Mouse (Mus musculus) limb, embryonic 15.5 days (tissue): Measurements from ENCODE around the gene Gm20388. TPM values are rescaled to one million over a fixed set of nuclear protein-coding genes. Genes with fewer than 3 reads are reported as not detected.

Experiments used
- ATAC-seq: fragments of 200-750 bp; cut with Nextera tagmentation; 2 replicates; pipeline ENCODE4 v1.8.0; 2017; ENCODE audit warnings: low read depth, moderate TSS enrichment; ENCODE audit not compliant: insufficient number of reproducible peaks, low FRiP score, low TSS enrichment
- H3K27ac ChIP-seq: fragments of 300-500 bp; sonication (generic); 2 replicates; pipeline ENCODE4 v1.5.1; 2015; ENCODE audit warnings: moderate library complexity, mild to moderate bottlenecking, inconsistent platforms
- H3K27me3 ChIP-seq: fragments of 300-500 bp; sonication (generic); 2 replicates; pipeline ENCODE4 v1.6.1; 2015; ENCODE audit warnings: inconsistent platforms
- H3K36me3 ChIP-seq: fragments of 300-500 bp; sonication (generic); 2 replicates; pipeline ENCODE4 v1.6.1; 2015; ENCODE audit warnings: inconsistent platforms
- H3K4me1 ChIP-seq: fragments of 300-500 bp; sonication (generic); 2 replicates; pipeline ENCODE4 v1.6.1; 2015; ENCODE audit warnings: inconsistent platforms
- H3K4me2 ChIP-seq: fragments of 300-500 bp; sonication (generic); 2 replicates; pipeline ENCODE4 v1.6.1; 2015; ENCODE audit warnings: mild to moderate bottlenecking, inconsistent platforms
- H3K4me3 ChIP-seq: fragments of 300-500 bp; sonication (generic); 2 replicates; pipeline ENCODE4 v1.5.1; 2015; ENCODE audit warnings: mild to moderate bottlenecking, inconsistent platforms
- H3K9ac ChIP-seq: fragments of 300-500 bp; sonication (generic); 2 replicates; pipeline ENCODE4 v1.6.1; 2015; ENCODE audit warnings: inconsistent platforms
- H3K9me3 ChIP-seq: fragments of 300-500 bp; sonication (generic); 2 replicates; pipeline ENCODE4 v1.6.1; 2016; ENCODE audit warnings: inconsistent platforms
- WGBS: fragments of 180-500 bp; shearing (Covaris S2); methylation state at CpG from one replicate; pipeline ENCODE4 v1.1.7; 2015; 5-methylcytosine and 5-hydroxymethylcytosine counted together
- polyA plus RNA-seq: library from polyadenylated mRNA; unstranded; fragments of >200 nt; fragmentation: Nextera tagmentation; extraction: Ambion mirVana; gene quantifications from 2 replicates; pipeline ENCODE4 v1.2.1, GENCODE M21; 2015

The Gm20388 gene
- polyA plus RNA-seq, 1 experiment from 2014 or later = 4.9 TPM

DNA sequence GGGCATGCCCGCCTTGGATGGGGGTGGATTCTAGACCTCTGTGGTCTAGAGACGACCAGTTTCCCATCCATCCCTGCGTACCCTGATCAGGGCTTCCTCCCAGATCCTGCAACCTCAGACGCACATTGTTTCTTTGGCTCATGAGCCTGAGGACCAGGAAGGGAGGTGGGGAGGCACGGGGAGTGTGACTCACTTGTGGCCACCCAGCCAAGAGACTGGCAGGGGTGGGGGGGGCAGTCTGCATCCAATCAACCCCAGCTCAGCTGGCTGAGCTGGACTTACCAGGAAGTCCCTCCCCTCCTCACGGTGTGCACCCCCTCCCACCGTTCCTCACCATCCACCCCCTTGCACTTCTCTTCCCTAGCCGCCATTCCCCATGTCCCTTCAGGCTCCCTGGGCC is 1758.6 kb downstream of the Gm20388 start:
- Histone ChIP-seq H3K4me3 (no peak overlapping the region), H3K27me3 (no peaks in the 10 kb centered on the region), H3K9ac (no peak overlapping the region), H3K4me1 (peaks cover 25% of the 10 kb centered on the region), H3K36me3 (no peaks in the 10 kb centered on the region), H3K9me3 (no peaks in the 10 kb centered on the region), H3K27ac (peak overlapping the region; percentile 22; the same call in 1 of the 2 replicates), H3K4me2 (no peak overlapping the region)
- ATAC-seq = no peak; the same call in 1 of the 2 replicates
- 13% methylated on average over 8 of the region's 8 CpGs for WGBS

DNA sequence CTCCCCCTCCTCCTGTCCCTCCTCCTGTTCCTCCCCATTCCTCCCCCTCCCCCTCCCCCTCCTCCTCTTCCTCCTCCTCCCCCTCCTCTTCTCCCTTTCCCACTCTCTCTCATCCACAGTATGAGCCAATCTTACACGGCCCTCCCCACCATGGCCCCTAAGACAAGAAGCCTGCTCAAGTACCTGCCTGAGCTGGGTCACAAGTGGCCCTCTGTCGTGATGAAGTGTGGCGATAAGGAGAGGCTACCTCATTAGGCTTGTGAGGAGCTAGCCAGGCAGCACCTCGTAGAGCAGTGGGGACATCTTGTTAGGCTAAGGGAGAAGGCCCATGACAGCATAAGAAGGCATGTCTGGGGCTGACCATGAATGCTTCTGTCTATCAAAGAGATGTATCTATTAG is 1762.5 kb downstream of the Gm20388 start:
- no peaks in the 10 kb centered on the region for H3K9me3 ChIP-seq
- no peaks in the 10 kb centered on the region for H3K27me3 ChIP-seq
- H3K4me2 ChIP-seq = no peak overlapping the region
- peaks cover 18% of the 10 kb centered on the region for H3K4me1 ChIP-seq
- H3K36me3 ChIP-seq = no peaks in the 10 kb centered on the region
- WGBS = 67% methylated on average over 4 of the region's 4 CpGs
- no peak overlapping the region for H3K9ac ChIP-seq
- no peak overlapping the region for H3K4me3 ChIP-seq
- H3K27ac ChIP-seq = no peak overlapping the region
- ATAC-seq = no peak

DNA sequence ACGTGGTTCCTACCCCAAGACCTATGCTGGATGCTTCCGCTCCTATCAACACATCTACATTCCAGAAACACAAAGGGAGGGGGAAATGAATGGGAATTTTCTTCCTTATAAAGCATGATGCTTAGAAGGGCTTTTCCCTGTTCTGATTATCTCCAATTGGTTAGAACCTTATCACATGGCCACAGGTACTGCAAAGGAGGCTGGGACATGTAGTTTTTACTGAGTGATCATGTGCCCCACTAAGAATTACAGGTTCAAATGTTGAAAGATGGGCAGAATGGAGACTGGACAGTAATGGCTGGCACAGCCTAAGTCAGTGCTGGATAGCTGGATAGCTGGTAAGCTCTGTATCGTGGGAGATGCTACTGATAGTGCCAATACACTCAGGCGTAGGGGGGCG is 1763.3 kb downstream of the Gm20388 start:
- Histone ChIP-seq H3K27me3 (no peaks in the 10 kb centered on the region), H3K27ac (no peak overlapping the region), H3K4me3 (no peak overlapping the region), H3K4me2 (no peak overlapping the region), H3K9ac (no peak overlapping the region), H3K9me3 (no peaks in the 10 kb centered on the region), H3K36me3 (no peaks in the 10 kb centered on the region), H3K4me1 (peaks cover 10% of the 10 kb centered on the region)
- ATAC-seq = no peak
- WGBS = 78% methylated on average over 5 of the region's 5 CpGs

DNA sequence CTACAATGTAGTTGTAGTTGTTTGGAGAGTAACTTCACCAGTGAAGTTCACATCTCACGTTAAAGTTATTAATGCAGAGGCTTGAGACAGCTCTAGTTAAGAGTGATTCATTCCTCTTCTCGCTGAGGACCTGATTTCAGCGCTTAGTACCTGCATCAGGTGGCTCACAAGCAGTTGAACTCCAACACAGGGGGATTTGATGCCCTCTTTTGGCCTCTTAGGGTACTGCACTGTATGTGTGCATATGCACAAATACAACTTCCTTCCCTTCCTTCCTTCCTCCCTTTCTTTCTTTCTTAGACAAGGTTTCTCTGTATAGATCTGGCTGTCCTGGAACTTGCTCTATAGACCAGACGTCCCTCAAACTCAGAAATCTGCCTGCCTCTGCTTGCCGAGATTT is 1763.9 kb downstream of the Gm20388 start:
- Histone ChIP-seq H3K4me1 (peaks cover 4% of the 10 kb centered on the region; the same call in 1 of the 2 replicates), H3K27me3 (no peaks in the 10 kb centered on the region), H3K4me2 (no peak overlapping the region), H3K36me3 (no peaks in the 10 kb centered on the region), H3K27ac (no peak overlapping the region), H3K9ac (no peak overlapping the region), H3K4me3 (no peak overlapping the region), H3K9me3 (no peaks in the 10 kb centered on the region)
- ATAC-seq = no peak
- WGBS = 55% methylated on average over 5 of the region's 5 CpGs

DNA sequence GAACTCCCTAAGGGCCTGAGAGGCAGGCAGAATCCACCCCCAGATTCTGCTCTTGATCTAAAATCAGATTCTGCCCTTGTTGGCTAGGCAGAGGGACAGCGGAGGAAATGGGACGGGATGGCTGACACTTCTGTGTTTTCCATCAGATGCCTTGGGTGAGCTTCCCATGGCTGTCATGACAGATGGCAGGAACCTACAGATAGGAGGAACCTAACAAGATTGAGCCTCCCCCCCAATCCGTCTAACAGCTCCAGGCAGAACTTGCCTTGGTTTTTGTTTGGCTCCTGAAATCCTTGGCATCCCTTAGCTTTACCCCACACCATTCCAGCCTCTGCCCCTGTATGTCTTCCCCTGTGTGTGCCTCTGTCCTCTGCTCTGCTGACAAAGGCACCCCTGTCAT is 1764.5 kb downstream of the Gm20388 start:
- no peaks in the 10 kb centered on the region for H3K36me3 ChIP-seq
- no peaks in the 10 kb centered on the region for H3K27me3 ChIP-seq
- H3K4me1 ChIP-seq = peaks cover 4% of the 10 kb centered on the region; the same call in 1 of the 2 replicates
- H3K9me3 ChIP-seq = no peaks in the 10 kb centered on the region
- H3K4me2 ChIP-seq = no peak overlapping the region
- H3K4me3 ChIP-seq = no peak overlapping the region
- H3K9ac ChIP-seq = no peak overlapping the region
- H3K27ac ChIP-seq = no peak overlapping the region
- ATAC-seq = no peak
- WGBS = 72% methylated on average over 3 of the region's 3 CpGs

DNA sequence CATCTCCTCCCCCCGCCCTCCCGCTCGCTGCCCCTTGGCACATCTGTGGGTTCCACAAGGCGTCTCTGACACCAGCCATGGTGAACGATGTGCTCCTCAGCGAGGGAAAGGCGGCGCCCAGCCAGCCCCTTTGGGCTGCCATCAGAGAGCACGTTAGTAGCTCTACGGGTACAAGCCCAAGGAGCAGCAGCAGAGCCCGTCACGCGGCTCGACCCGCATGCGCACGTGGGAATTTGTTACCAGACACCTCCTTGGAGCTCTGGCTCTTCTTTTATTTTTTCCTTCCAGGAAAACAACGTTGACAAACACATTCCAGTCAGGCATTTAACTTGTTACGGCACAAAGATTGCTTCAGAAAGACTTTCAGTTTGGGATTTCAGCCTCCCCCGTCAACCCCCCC is 1765.1 kb downstream of the Gm20388 start:
- Histone ChIP-seq H3K4me1 (peaks cover 4% of the 10 kb centered on the region; the same call in 1 of the 2 replicates), H3K9ac (no peak overlapping the region), H3K4me2 (peak overlapping the region; percentile 17; the same call in 1 of the 2 replicates), H3K27me3 (no peaks in the 10 kb centered on the region), H3K9me3 (no peaks in the 10 kb centered on the region), H3K36me3 (no peaks in the 10 kb centered on the region), H3K27ac (no peak overlapping the region), H3K4me3 (no peak overlapping the region)
- WGBS = 43% methylated on average over 20 of the region's 20 CpGs
- ATAC-seq = no peak

DNA sequence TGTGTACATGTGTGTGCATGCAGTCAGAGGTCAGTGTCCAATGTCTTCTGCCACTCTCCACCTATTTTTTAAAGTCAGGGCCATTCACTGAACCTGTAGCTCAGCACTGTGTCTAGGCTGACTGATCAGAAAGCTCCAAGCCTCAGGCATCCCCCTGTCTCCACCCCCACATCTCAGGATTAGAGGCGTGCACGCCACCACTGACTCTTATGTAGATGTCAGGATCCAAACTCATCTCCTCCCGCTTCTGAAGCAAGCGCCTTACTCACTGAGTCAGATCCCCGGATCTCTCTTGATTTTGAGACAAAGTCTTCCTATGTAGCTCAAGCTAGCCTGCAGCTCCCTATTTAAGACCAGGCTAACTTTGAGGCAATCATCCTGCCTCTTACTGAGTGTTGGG is 1768.1 kb downstream of the Gm20388 start:
- H3K4me2 ChIP-seq = no peak overlapping the region
- H3K36me3 ChIP-seq = no peaks in the 10 kb centered on the region
- no peaks in the 10 kb centered on the region for H3K9me3 ChIP-seq
- ATAC-seq = no peak
- H3K27ac ChIP-seq = no peak overlapping the region
- no peak overlapping the region for H3K4me3 ChIP-seq
- H3K9ac ChIP-seq = no peak overlapping the region
- H3K4me1 ChIP-seq = peaks cover 4% of the 10 kb centered on the region; the same call in 1 of the 2 replicates
- WGBS = 68% methylated on average over 5 of the region's 5 CpGs
- no peaks in the 10 kb centered on the region; the same call in 1 of the 2 replicates for H3K27me3 ChIP-seq

DNA sequence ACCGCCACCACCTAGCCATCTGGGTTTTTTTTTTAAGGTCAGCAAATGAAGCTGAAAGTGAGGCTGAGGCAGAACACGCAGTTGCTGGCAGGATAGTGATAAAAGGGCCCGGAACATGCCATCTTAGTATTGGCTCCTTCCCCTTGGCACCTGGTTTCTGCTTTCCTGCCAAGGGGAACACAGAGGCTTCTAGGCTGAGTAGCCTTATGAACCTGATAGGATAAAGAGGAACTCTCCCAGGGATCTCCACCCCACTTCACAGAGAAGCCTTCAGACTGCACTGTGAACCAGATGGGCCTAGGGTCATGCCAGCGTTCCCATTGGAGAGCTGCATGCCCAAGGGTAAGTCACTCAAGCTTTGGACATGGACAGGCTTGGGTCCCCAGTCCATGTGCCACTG is 1770.3 kb downstream of the Gm20388 start:
- no peak for ATAC-seq
- no peaks in the 10 kb centered on the region; the same call in 1 of the 2 replicates for H3K27me3 ChIP-seq
- H3K4me3 ChIP-seq = no peak overlapping the region
- no peak overlapping the region for H3K9ac ChIP-seq
- 82% methylated on average over 4 of the region's 4 CpGs for WGBS
- no peaks in the 10 kb centered on the region for H3K9me3 ChIP-seq
- H3K36me3 ChIP-seq = no peaks in the 10 kb centered on the region
- H3K4me1 ChIP-seq = no peaks in the 10 kb centered on the region
- no peak overlapping the region for H3K27ac ChIP-seq
- H3K4me2 ChIP-seq = no peak overlapping the region

DNA sequence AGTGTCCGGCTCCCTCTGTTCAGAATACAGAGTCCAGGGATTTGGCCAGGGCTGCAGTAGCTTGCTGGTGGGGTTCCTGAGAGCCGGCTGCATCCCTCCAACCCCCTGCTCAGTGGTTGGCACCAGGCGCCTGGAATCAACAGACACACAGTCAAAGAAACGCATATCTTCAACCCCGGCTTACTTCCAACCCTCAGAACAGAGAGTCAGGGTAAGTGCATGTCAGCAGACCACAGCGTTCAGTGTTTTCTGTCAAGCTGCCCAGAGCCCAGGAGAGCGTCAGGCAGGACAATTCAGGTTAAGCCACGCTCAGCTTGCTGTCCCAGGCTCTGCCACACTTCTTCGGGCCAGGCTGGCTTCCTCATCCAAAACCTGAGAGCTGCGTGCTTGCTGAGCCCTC is 1770.8 kb downstream of the Gm20388 start:
- Histone ChIP-seq H3K4me3 (no peak overlapping the region), H3K27me3 (no peaks in the 10 kb centered on the region; the same call in 1 of the 2 replicates), H3K9me3 (no peaks in the 10 kb centered on the region), H3K27ac (no peak overlapping the region), H3K9ac (no peak overlapping the region), H3K36me3 (no peaks in the 10 kb centered on the region), H3K4me2 (no peak overlapping the region), H3K4me1 (no peaks in the 10 kb centered on the region)
- WGBS = 60% methylated on average over 10 of the region's 10 CpGs
- ATAC-seq = no peak

DNA sequence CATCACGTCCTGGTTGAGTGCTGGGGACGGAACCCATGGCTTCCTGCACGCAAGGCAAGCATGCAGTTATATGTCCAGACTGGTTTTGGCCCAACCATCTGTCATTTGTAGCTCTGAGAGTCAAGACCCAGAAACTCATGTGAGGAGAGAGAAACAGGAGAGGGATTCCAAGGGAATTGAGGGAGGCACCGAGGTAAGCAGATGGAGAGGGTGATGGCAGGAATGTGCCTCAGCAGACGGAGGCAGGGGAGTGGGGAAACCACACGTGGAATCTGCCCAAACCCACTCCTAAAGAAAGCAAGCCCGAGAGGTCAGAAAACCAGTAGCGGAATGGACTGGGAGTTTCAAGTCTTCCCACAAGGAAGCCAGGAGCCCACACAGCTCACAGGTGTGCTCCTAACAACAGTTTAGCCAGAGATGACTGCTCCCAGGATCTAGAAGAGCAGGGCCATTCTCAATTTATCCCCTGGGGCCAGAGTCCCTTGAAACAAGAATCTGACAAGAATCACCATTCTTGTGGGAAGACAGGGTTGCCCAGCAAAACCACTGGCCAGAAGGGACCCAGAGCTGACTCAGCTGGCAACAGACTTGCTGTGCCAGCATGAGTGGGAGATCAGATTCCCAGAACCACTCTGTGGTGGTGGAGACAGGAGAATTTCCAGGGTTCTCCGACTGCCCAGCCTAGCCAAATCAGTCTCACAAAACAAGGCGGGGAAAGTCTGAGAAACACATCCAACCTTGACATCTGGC is 1772.6 kb downstream of the Gm20388 start:
- Histone ChIP-seq H3K9me3 (no peaks in the 10 kb centered on the region), H3K9ac (no peak overlapping the region), H3K4me3 (no peak overlapping the region), H3K4me2 (no peak overlapping the region), H3K27me3 (no peaks in the 10 kb centered on the region; the same call in 1 of the 2 replicates), H3K27ac (no peak overlapping the region), H3K4me1 (0 out of 2 replicates have a peak, but pooled peaks cover 4% of the 10 kb centered on the region), H3K36me3 (no peaks in the 10 kb centered on the region)
- 62% methylated on average over 10 of the region's 10 CpGs for WGBS
- no peak for ATAC-seq

DNA sequence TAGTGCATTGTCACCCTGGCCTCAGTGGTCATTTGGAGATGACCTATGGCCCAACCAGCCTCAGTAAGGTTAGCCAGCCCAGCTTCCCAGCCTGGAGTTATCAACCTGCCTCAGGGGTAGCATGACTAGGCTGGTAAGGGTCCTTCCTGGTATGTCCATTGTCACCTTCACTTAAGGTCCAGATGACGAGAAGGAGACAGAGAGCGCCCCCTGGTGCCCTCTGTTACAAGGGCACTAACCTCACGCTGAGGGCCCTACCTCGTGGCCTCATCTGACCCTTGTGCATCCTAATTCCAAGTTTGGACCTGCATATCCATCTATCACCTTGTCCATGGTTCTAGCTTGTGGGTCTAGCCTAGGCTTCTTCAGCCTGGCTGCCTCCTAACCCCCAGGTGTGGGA is 1774.8 kb downstream of the Gm20388 start:
- WGBS = 8% methylated on average over 4 of the region's 4 CpGs
- Histone ChIP-seq H3K4me1 (0 out of 2 replicates have a peak, but pooled peaks cover 4% of the 10 kb centered on the region), H3K36me3 (no peaks in the 10 kb centered on the region), H3K9me3 (no peaks in the 10 kb centered on the region), H3K4me3 (no peak overlapping the region), H3K27ac (no peak overlapping the region), H3K27me3 (no peaks in the 10 kb centered on the region; the same call in 1 of the 2 replicates), H3K9ac (no peak overlapping the region), H3K4me2 (no peak overlapping the region)
- ATAC-seq = no peak

DNA sequence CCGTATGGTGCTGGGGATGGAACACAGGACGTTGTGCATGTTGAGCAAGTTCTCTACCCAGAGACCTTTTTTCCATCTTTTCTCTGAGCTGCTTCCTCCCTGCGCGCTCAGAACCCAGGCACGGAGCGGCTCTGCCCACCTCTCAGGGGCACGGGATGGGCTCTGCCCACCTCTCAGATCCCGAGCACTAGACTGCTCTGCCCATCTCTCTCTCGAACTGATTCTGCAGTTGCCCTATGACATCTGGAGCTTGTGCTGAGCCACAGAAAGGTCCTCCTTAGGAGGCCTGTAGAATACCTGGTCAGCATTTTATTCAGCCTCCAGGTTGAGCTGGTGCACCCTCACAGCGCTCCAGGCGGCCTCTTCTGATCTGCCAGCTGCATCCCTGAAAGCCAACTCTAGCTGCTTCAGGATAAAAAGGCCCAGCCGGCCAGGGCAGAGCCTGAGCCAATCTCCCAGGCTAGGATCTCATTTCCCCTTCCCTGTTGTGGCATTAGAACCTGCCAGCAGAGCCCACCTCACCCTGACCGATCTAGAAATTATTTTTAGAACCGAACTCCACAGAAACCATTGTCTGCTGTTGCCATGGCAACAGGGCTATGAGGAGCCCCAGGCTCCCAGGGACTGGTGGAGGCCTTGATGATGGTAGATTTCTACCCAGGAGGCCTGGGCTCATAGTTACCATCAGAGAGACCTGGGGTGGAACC is 1777.0 kb downstream of the Gm20388 start:
- ATAC-seq = no peak
- H3K9ac ChIP-seq = no peak overlapping the region

More for the DNA sequence above, 1777.0 kb downstream of the Gm20388 start:
- no peak overlapping the region for H3K4me3 ChIP-seq
- no peaks in the 10 kb centered on the region for H3K36me3 ChIP-seq
- H3K27ac ChIP-seq = no peak overlapping the region
- no peak overlapping the region for H3K4me2 ChIP-seq
- no peaks in the 10 kb centered on the region for H3K27me3 ChIP-seq
- 0 out of 2 replicates have a peak, but pooled peaks cover 4% of the 10 kb centered on the region for H3K4me1 ChIP-seq
- H3K9me3 ChIP-seq = no peaks in the 10 kb centered on the region
- 58% methylated on average over 14 of the region's 14 CpGs for WGBS
